Mouse (Mus musculus): ENCODE measurements at regions not wholly inside any gene's neighbourhood (a gene's known extent, or its start where the extent isn't known, plus 50 kb on each side); places are given as distances from the start of the nearest gene placed in this dataset.
A peak's percentile ranks its signal among the peaks of the same experiment; 100 is the strongest.

- DNase-seq: no peak
Measured at GRCm38 (mm10) chr2:124792633-124793036, 275.3 kb upstream of the Slc24a5 start.

GRCm38 (mm10) chr2:124811709-124812108 is 256.2 kb upstream of the Slc24a5 start:
- DNase-seq: no peak

GRCm38 (mm10) chr2:124816814-124817213 is 251.1 kb upstream of the Slc24a5 start:
- no peak for DNase-seq

GRCm38 (mm10) chr2:124819846-124820245 is 248.1 kb upstream of the Slc24a5 start:
- no peak for DNase-seq

GRCm38 (mm10) chr2:124820821-124821220 is 247.1 kb upstream of the Slc24a5 start:
- no peak for DNase-seq

GRCm38 (mm10) chr2:124821366-124821765 is 246.6 kb upstream of the Slc24a5 start:
- DNase-seq: no peak

GRCm38 (mm10) chr2:124848812-124849211 is 219.1 kb upstream of the Slc24a5 start:
- no peak for DNase-seq

- no peak for DNase-seq
Measured at GRCm38 (mm10) chr2:124858504-124858903, 209.4 kb upstream of the Slc24a5 start.

GRCm38 (mm10) chr2:124888209-124888608 is 179.7 kb upstream of the Slc24a5 start:
- DNase-seq: no peak

- DNase-seq: no peak
Measured at GRCm38 (mm10) chr2:124895002-124895401, 172.9 kb upstream of the Slc24a5 start.

- DNase-seq: no peak
Measured at GRCm38 (mm10) chr2:124903556-124903955, 164.4 kb upstream of the Slc24a5 start.

GRCm38 (mm10) chr2:124905076-124905475 is 162.8 kb upstream of the Slc24a5 start:
- DNase-seq: no peak

- DNase-seq: no peak
Measured at GRCm38 (mm10) chr2:124918986-124919761, 148.8 kb upstream of the Slc24a5 start.

- DNase-seq: no peak
Measured at GRCm38 (mm10) chr2:124919762-124920255, 148.1 kb upstream of the Slc24a5 start.

GRCm38 (mm10) chr2:124920265-124920664 is 147.7 kb upstream of the Slc24a5 start:
- no peak for DNase-seq

- peak in 1 of 2 experiments; percentile 3 for DNase-seq
Measured at GRCm38 (mm10) chr2:124927882-124928758, 139.8 kb upstream of the Slc24a5 start.

GRCm38 (mm10) chr2:124928759-124929113 is 139.2 kb upstream of the Slc24a5 start:
- no peak for DNase-seq

GRCm38 (mm10) chr2:124930719-124931118 is 137.2 kb upstream of the Slc24a5 start:
- DNase-seq: no peak

- no peak for DNase-seq
Measured at GRCm38 (mm10) chr2:124932566-124932965, 135.4 kb upstream of the Slc24a5 start.

- no peak for DNase-seq
Measured at GRCm38 (mm10) chr2:124933876-124934275, 134.0 kb upstream of the Slc24a5 start.

- no peak for DNase-seq
Measured at GRCm38 (mm10) chr2:124948263-124948781, 119.6 kb upstream of the Slc24a5 start.

GRCm38 (mm10) chr2:124948812-124949211 is 119.1 kb upstream of the Slc24a5 start:
- no peak for DNase-seq

GRCm38 (mm10) chr2:124952212-124952611 is 115.7 kb upstream of the Slc24a5 start:
- DNase-seq: no peak
